Mouse (Mus musculus): ENCODE measurements around the gene Spsb2. TPM values are rescaled to one million over a fixed set of nuclear protein-coding genes. Genes with fewer than 3 reads are reported as not detected.
A peak's percentile ranks its signal among the peaks of the same experiment; 100 is the strongest.
"Not testable (repeated sequence)": the region's sequence is repeated elsewhere in the genome, so short reads cannot be mapped to it uniquely, and the experiment has no call there.

The Spsb2 gene
- polyA plus RNA-seq, 1 experiment from 2014 or later: 8.7 TPM

DNA sequence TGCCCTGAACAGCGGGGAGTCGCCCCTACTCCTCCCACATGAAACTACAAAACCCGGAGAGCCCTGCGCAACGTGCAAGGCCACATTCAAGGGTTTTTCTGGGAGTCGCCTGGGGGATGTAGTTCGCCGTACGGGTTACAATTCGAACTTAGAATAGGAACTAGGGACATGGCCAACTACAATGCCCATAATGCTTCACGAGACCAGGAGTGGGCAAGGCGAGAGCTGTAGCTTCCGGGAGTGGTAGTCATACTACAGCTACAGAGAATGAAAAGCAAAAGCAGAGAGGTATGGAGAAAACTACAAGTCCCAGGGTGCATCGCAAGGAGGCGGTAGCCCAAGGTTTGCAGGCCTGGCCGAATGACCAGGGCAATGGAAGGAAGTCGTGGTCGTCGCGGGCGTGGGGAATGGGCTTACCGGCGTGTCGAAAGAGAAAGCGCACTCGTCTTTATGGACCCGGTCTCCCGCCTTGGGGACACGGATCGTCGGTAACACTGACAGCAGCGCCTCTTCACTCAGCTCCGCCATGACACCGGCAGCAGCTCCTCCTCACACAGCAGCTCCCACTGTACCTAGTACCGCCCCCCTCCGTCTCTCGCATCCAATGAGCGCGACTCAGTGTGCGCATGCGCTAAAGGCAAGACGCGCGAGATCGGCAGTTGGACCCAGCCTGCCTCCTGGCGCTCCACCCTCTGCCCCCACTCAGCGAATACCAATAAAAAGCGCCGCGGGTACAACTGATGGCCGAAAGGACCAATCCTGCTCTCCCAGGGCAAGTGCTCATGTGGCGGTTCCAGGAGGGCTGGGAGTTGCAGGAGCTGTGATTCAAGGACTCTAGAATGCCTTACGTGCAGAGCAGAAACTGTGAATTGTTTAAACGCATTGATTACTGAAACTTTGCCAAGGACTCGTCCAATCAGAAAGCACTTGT is 20.7 kb downstream of the Spsb2 start, which contains the start of the genes Usp5 and Cdca3:
Gene Usp5, minus strand, starts transcription at position 617 of the 931 bp plus-strand sequence.
Gene Cdca3, plus strand, starts transcription at position 680 of the 931 bp plus-strand sequence.
- Histone ChIP-seq H3K9me3 (replicated peaks) (no peaks in the 10 kb centered on the region), H3K4me2 (replicated peaks) (peak within 1 kb of the TSS; percentile 85), H3K36me3 (peaks cover 43% of the 10 kb centered on the region), H3K27ac (peak within 1 kb of the TSS; percentile 85), H3K9ac (peak within 1 kb of the TSS; percentile 67), H3K27me3 (no peaks in the 10 kb centered on the region), H3K4me1 (peaks cover 25% of the 10 kb centered on the region), H3K4me3 (peak within 1 kb of the TSS; percentile 44)
- under 1% methylated on average over 54 of the region's 55 CpGs for WGBS
- ATAC-seq (ENCODE audit: low FRiP score): peak; percentile 97

DNA sequence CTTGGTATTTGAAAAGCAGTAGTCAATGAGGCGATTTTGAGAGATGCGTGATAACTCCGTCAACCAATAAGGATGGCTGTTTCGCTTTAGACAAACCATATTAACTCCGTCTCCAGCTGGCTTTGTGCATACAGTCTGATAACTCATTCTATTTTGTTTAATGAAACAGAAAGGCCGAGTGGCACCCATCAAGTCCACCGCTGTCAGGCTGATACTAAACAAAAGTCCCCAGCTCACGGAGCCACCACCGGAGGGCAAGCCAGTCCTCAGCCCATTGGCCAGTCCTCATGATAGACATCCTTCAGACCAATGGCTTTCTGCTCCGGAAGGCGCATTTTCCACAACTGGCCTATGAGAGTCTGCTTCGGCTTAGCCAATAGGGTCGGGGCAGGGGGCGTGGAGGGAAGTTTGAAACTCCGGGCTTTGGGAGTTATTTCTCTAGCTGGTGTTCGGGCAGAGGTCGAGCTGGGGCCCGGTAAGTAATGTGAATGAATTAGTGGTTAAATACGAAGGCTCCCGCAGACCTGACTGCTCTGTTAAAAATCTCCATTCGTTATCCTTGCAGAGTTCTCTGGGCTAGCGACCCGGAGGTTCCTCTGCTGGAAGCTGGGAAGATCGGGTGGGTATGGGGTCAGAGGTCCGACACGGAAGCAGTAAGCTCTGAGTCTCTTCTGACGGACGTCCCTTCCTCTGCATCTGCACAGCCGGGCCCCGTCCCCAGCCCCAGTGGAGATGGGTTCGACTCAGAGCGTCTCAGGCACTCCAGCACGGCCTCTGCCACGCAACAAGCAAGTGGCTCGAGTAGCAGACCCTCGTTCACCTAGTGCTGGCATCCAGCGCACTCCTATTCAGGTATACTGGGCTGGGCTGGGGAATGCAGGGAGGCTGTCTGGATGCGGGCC is 21.6 kb downstream of the Spsb2 start:
- peak overlapping the region; percentile 72 for H3K4me2 ChIP-seq (replicated peaks)
- H3K9me3 ChIP-seq (replicated peaks): no peaks in the 10 kb centered on the region
- H3K36me3 ChIP-seq: peaks cover 34% of the 10 kb centered on the region
- WGBS: under 1% methylated on average over 38 of the region's 38 CpGs
- peak overlapping the region; percentile 85 for H3K27ac ChIP-seq
- ATAC-seq (ENCODE audit: low FRiP score): peak; percentile 90
- H3K9ac ChIP-seq: peak overlapping the region; percentile 67
- H3K27me3 ChIP-seq: no peaks in the 10 kb centered on the region
- H3K4me3 ChIP-seq: peak overlapping the region; percentile 44
- peaks cover 25% of the 10 kb centered on the region for H3K4me1 ChIP-seq

DNA sequence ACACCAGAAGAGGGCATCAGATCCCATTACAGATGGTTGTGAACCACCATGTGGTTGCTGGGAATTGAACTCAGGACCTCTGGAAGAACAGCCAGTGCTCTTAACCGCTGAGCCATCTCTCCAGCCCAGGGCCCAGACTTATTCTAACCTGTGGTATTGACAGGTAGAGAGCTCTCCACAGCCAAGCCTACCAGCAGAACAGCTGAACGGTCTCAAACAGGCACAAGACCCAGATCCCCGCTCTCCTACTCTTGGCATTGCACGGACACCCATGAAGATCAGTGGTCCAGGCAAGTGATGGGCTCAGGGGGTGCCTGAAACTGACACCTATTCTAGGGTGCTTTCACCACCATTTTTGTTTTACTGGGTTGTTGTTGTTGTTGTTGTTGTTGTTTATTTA is 22.7 kb downstream of the Spsb2 start:
- not testable (repeated sequence) for H3K9me3 ChIP-seq (replicated peaks)

DNA sequence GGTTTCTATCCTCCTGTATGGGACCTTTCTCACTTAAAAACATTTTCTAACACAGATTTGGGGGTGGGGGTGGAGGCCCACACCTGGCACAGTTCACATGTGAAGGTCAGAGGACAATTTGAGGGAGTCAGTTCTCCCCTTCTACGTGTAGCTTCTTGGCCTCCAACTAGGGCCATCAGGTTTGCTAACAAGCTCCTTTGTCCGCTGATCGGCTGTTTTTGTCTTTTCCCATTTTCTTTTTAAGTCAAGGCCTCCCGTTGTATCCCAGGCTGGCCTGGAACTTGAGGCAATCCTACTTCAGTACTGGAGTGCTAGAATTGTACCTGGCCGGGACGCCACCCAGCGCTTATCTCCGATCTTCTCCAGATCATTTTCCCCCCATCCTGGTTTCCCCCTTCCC is 23.2 kb downstream of the Spsb2 start:
- peaks cover 20% of the 10 kb centered on the region for H3K36me3 ChIP-seq
- H3K4me1 ChIP-seq: peaks cover 31% of the 10 kb centered on the region
- H3K9me3 ChIP-seq (replicated peaks): no peaks in the 10 kb centered on the region
- H3K4me2 ChIP-seq (replicated peaks): peak overlapping the region; percentile 72; the same call in 1 of the 2 replicates
- no peak overlapping the region for H3K4me3 ChIP-seq
- no peak overlapping the region for H3K9ac ChIP-seq
- ATAC-seq (ENCODE audit: low FRiP score): no peak
- 94% methylated on average over 8 of the region's 8 CpGs for WGBS
- H3K27me3 ChIP-seq: no peaks in the 10 kb centered on the region
- no peak overlapping the region for H3K27ac ChIP-seq

More for the DNA sequence above, 22.7 kb downstream of the Spsb2 start:
- Histone ChIP-seq H3K4me3 (peak overlapping the region; percentile 44; the same call in 1 of the 2 replicates), H3K36me3 (peaks cover 22% of the 10 kb centered on the region), H3K4me2 (replicated peaks) (peak overlapping the region; percentile 72), H3K4me1 (peaks cover 31% of the 10 kb centered on the region), H3K9ac (peak overlapping the region; percentile 67; the same call in 1 of the 2 replicates)
- not testable (repeated sequence) for H3K27ac ChIP-seq; ATAC-seq (ENCODE audit: low FRiP score); H3K27me3 ChIP-seq
- WGBS: 98% methylated on average over 4 of the region's 4 CpGs

DNA sequence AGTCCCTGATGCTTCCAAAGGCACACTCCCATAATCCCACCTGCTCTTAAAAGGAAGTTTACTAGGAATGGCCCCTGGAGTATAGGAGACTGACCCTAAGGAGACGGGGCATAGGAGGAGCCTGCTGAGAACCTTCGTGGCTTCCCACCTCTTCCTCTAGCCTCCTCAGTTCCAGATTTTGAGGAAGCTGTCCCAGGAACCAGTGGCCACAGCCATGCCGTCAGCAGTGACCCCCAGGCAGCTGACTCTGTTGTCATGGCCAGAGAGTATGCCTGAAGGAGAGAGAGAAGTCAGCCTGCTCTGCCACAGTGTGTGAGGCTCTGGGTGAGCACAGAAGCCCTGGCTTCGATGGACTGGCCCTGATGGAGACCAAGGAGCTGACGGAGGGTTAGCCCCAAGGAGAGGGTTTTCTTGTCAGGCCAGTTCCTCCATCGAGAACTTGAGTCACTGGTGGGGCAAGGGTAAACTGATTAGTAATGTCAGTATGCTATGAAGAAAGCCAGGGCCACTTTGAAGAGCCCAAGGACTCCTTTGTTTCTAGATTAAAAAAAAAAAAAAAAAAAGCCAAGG is 26.1 kb downstream of the Spsb2 start:
- H3K27me3 ChIP-seq: peaks cover 5% of the 10 kb centered on the region; the same call in 1 of the 2 replicates
- no peak overlapping the region for H3K4me3 ChIP-seq
- H3K27ac ChIP-seq: no peak overlapping the region
- no peak overlapping the region for H3K4me2 ChIP-seq (replicated peaks)
- H3K36me3 ChIP-seq: peaks cover 20% of the 10 kb centered on the region
- no peaks in the 10 kb centered on the region for H3K9me3 ChIP-seq (replicated peaks)
- 85% methylated on average over 6 of the region's 6 CpGs for WGBS
- peak overlapping the region; percentile 35; the same call in 1 of the 2 replicates for H3K9ac ChIP-seq
- ATAC-seq (ENCODE audit: low FRiP score): no peak
- H3K4me1 ChIP-seq: peaks cover 28% of the 10 kb centered on the region

DNA sequence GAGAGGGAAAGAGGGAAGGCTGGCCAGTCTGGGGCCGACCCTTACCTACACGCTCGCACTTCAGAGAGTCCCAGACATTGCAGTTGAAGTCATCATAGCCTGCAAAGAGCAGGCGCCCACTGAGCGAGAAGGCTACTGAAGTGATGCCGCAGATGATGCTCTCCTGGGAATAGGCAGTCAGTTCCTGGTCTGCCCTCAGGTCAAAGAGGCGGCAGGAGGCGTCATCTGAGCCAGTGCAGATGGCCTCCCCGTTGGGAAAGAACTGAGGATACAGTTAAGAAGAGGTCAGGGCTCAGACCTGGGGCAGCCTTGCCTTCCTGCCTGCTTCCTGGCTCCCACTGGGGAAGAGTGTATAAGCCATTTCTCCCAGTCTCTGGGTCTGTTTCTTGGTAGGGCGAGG is 27.1 kb downstream of the Spsb2 start:
- 52% methylated on average over 10 of the region's 10 CpGs for WGBS

DNA sequence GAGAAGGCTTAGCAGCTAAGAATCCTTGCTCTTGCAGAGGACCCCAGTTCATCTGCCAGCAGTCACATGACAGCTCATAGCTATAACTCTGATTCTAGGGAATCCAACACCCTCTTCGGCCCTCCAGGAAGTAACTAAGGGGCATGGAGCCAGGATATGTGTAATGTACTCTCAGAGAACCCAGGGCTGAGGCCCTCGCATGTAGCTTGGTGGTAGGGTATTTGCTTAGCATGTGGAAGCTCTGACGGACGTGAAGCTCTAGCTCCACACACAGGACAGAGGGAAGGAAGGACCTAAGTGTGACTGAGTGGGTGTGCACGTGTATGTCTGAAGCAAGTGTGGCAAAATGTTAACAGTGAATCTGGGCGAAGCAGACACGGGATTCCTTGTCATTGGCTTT is 27.9 kb downstream of the Spsb2 start:
- Histone ChIP-seq H3K4me3 (no peak overlapping the region), H3K4me1 (peaks cover 28% of the 10 kb centered on the region), H3K36me3 (peaks cover 24% of the 10 kb centered on the region), H3K27me3 (peaks cover 8% of the 10 kb centered on the region; the same call in 1 of the 2 replicates), H3K9ac (no peak overlapping the region), H3K9me3 (replicated peaks) (no peaks in the 10 kb centered on the region), H3K4me2 (replicated peaks) (no peak overlapping the region), H3K27ac (no peak overlapping the region)
- 82% methylated on average over 7 of the region's 7 CpGs for WGBS
- ATAC-seq (ENCODE audit: low FRiP score): no peak

More for the DNA sequence above, 27.1 kb downstream of the Spsb2 start:
- Histone ChIP-seq H3K27me3 (peaks cover 8% of the 10 kb centered on the region; the same call in 1 of the 2 replicates), H3K9me3 (replicated peaks) (no peaks in the 10 kb centered on the region), H3K9ac (peak overlapping the region; percentile 24; the same call in 1 of the 2 replicates), H3K4me2 (replicated peaks) (no peak overlapping the region), H3K4me1 (peaks cover 33% of the 10 kb centered on the region), H3K4me3 (no peak overlapping the region), H3K36me3 (peaks cover 20% of the 10 kb centered on the region), H3K27ac (no peak overlapping the region)
- no peak for ATAC-seq (ENCODE audit: low FRiP score)

DNA sequence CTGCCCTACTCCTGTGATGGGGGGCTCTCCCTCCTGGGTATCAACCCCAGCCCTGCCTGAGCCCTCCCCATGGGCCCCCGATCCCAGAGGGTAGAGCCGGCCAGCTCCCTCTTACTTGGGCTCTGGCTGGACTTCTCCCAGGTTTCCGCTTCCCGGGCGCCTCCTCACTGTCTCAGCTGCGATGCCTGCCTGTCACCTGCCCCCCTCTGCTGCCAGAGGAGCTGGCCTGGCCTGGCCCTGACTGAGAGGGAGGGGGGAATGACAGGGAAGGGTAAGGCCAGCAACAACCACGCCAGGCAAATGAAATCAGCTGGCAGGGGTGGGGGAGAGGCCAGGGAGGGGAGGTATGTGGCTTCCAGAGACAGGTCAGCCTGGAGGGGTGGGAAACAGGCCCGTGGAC is 31.3 kb downstream of the Spsb2 start:
- 12% methylated on average over 8 of the region's 8 CpGs for WGBS
- peak; percentile 20; the same call in 1 of the 2 replicates for ATAC-seq (ENCODE audit: low FRiP score)
- Histone ChIP-seq H3K27ac (0 out of 2 replicates have a peak overlapping the region, but pooled peaks have one; percentile 40), H3K9ac (peak overlapping the region; percentile 47), H3K9me3 (replicated peaks) (no peaks in the 10 kb centered on the region), H3K4me1 (peaks cover 22% of the 10 kb centered on the region), H3K4me3 (no peak overlapping the region), H3K4me2 (replicated peaks) (peak overlapping the region; percentile 21; the same call in 1 of the 2 replicates), H3K36me3 (peaks cover 18% of the 10 kb centered on the region), H3K27me3 (peaks cover 8% of the 10 kb centered on the region; the same call in 1 of the 2 replicates)

DNA sequence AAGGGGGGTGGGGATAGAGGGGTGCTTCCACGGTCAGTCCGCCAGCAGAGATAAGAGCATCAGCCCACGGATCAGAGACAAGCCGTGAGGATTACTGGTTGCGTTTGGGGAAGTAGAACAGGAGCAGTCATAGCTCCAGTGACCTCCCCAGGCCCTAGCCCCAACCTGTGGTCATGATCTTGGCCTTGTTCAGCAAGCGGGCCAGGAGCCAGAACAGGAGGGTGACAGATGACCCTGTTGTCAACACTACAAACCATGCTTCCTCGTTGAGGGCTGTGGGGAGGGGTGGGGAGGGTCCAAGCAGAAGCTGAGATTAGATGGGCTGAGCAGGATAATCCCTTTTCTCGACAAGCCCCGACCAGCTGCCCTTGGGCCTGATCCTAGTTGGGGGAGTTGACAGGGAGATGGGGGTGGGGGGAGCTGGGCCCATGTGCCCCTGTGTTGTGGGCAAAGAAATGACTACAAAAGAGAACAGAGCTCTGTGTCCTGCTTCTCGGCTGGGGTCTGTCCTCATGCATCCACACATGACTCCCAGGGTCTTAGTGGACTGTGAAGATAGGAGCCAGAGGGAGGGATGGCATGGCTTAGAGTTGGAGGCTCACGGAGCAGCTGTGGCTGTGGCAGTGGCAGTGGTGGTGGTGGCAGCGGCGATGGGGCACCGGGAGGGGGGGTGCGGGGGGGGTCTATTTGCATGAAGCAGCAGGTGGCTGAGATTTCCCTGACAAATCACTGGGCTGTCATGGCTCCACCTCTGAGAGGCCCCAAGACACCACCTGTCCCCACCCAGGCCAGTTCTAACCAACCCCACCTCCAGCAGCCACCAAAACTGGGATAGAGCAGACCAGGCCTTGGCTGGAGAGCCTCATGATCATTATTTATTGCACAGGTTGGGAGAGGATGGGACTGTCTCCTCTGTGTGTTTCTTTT is 32.0 kb downstream of the Spsb2 start, which contains the start of gene Gnb3:
Gene Gnb3, minus strand, starts transcription at position 35 of the 927 bp plus-strand sequence.
- Histone ChIP-seq H3K9me3 (replicated peaks) (no peaks in the 10 kb centered on the region), H3K4me1 (peaks cover 19% of the 10 kb centered on the region), H3K4me2 (replicated peaks) (peak within 1 kb of the TSS; percentile 21; the same call in 1 of the 2 replicates), H3K9ac (peak within 1 kb of the TSS; percentile 47), H3K27ac (0 out of 2 replicates have a peak within 1 kb of the TSS, but pooled peaks have one; percentile 40), H3K27me3 (peaks cover 8% of the 10 kb centered on the region; the same call in 1 of the 2 replicates), H3K36me3 (peaks cover 23% of the 10 kb centered on the region), H3K4me3 (no peak within 1 kb of the TSS)
- WGBS: 33% methylated on average over 15 of the region's 15 CpGs
- 0 out of 2 replicates have a peak, but pooled peaks have one; percentile 7 for ATAC-seq (ENCODE audit: low FRiP score)

DNA sequence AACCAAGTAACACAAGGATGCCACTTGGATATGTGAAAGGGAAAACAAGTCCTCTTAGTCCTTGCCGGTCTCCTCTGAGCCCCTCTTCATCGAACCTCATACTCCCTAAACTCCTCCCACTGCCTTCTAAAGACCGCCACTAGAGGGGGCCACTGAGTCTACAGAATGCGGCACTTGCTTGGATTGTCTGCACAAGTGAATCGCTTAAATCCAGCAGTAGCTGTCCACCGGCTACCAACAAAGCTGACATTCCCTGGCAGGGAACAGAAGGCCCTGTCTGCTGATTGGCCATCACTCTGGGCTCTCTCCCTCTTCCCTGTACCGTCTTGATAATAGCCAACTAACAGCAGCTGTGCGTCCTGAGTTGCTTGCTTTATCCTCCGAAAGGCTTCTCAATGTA is 38.8 kb downstream of the Spsb2 start:
- ATAC-seq (ENCODE audit: low FRiP score): peak; percentile 88
- H3K9me3 ChIP-seq (replicated peaks): no peaks in the 10 kb centered on the region
- peaks cover 14% of the 10 kb centered on the region for H3K36me3 ChIP-seq
- H3K27ac ChIP-seq: peak overlapping the region; percentile 58; the same call in 1 of the 2 replicates
- H3K27me3 ChIP-seq: no peaks in the 10 kb centered on the region; the same call in 1 of the 2 replicates
- WGBS: 10% methylated on average over 9 of the region's 9 CpGs
- 0 out of 2 replicates have a peak overlapping the region, but pooled peaks have one; percentile 15 for H3K9ac ChIP-seq
- no peak overlapping the region for H3K4me2 ChIP-seq (replicated peaks)
- H3K4me1 ChIP-seq: peaks cover 5% of the 10 kb centered on the region; the same call in 1 of the 2 replicates
- no peak overlapping the region for H3K4me3 ChIP-seq
